Mouse (Mus musculus) sigmoid colon, adult 10 weeks (tissue): ENCODE results near the gene Topors. TPM values are rescaled to one million over a fixed set of nuclear protein-coding genes. Genes with fewer than 3 reads are reported as not detected.

Experiments
- polyA plus RNA-seq: library from polyadenylated mRNA; stranded (reverse); fragments of 350-450 nt; fragmentation: Illumina TruSeq; extraction: RNeasy Lipid Tissue Mini Kit (QIAGEN cat#74804); gene quantifications from one replicate; pipeline ENCODE4 v1.2.3, GENCODE M21; 2014; ENCODE audit warnings: low read depth, low replicate concordance

Gene Topors
- polyA plus RNA-seq: 51.4 TPM

DNA sequence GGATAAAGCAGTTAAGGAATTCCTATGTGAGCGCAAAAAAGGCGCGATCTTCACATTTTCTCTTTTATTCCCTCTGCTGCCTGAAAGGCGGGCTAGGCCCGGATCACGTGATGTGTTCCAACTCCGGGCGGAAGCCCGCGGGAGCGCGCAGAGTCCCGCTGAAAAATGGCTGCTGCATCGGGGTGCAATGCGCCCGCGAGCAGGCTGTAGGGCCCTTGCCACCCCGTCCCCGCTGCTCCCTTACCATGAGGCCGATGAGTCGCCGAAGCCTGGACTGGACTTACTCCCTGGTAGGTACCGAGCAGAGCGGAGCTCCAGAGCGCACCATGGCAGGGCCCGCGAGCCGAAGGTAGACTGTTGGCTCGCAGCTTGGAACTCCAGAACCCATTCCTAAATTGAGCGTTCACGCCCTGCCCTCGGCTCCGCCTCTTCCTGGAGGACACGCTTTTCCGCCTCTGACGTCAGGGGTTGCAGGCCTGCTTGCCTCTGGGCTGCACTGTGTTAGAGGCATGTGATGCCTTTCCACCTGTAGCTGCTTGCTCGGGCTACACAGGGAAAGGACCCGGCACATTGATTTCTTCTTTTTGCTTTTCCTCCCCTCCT is at the start of gene Topors, which contains the start of gene Smim27:
Topors (minus strand) TSS at position 421 of the 603 bp plus-strand sequence.
Smim27 (plus strand) TSS at position 150 of the 603 bp plus-strand sequence.

DNA sequence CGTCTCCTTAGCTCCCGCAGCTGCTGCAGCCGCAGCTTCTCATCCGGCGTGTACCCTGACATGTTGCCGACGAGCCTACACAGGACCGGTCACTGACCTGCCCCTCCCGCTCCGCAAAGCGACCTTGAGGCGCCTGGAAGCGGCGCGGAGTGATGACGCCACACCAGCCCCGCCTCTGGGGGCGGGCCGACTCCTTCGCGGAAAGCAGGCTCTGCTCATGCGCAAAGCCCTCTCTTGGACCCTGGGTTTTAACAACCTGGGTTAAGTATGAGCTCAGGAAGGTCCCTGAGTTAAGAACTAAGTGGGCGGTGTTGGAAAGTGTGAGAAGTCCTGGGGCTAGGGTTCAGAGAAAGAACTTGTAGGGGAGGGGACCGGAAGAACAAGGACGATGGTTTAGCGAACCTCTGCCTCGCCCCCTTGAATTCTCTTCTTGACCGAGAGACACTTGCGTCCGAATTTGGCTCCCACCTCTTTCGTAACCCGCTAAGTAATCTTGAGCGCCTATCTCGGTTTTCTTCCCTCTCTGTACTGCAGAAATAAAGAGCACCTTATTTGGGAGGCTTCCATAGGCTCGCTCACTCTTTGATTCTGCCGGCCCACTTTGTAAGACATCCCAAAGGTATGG is 9.7 kb upstream of the Topors start, which contains the start of gene Ndufb6:
Ndufb6 (minus strand) TSS at position 146 of the 625 bp plus-strand sequence.

DNA sequence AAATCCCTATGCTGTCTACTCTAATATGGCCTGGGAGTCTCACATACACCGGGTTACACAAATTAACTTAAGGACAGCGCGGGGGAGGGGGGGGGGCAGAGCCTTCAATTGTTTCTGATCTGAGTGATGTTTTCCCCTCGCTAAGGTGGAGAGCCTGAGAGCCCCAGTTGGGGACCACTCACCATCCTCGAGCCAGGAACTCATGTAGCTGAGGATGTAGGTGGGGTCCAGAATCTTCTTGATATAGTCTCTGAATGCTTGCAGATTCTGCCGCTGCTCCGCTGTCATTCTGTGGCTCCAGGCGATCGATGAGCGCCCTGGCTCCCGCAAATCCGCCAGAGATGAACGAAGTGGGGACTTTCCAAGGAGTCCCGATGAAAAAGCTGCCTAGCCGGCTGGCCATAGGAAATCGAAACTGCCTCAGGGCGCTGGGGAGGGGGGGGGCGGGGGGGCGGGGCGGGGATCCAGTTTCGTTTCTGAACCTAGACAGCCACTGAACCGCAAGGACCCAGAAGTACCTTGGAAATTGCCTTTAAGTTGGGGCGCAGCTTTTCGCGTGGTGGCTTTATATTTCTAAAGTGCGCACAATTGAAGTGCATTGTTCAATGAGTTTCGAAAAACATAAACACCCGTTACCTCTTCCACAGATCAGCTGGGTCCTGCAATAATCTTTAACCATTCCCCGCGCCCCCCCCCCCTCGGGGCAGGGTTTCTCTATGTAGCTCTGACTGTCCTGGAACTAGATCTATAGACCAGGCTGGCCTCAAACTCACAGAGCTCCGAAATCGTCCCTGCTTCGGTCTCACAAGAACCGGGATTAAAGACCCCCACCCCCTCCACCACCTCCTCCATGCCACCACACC is 30.0 kb downstream of the Topors start, which contains the start of gene Ddx58:
Ddx58 (minus strand) TSS at position 420 of the 863 bp plus-strand sequence.

Other genes starting within 250 kb of the Topors start
- gene Aco1, start 126.8 kb downstream of the Topors start, polyA plus RNA-seq: 44.9 TPM
- 40.4 TPM for gene Ddx58, start 30.0 kb downstream of the Topors start, polyA plus RNA-seq
- gene Smim27, start 271 bp downstream of the Topors start, polyA plus RNA-seq: 18.3 TPM
- 229 TPM for gene Ndufb6, start 9.6 kb upstream of the Topors start, polyA plus RNA-seq
- not detected for gene Tmem215, start 202.3 kb upstream of the Topors start, polyA plus RNA-seq